ENCODE assay signal across 9 mouse cellular contexts in the genomic region with DNA sequence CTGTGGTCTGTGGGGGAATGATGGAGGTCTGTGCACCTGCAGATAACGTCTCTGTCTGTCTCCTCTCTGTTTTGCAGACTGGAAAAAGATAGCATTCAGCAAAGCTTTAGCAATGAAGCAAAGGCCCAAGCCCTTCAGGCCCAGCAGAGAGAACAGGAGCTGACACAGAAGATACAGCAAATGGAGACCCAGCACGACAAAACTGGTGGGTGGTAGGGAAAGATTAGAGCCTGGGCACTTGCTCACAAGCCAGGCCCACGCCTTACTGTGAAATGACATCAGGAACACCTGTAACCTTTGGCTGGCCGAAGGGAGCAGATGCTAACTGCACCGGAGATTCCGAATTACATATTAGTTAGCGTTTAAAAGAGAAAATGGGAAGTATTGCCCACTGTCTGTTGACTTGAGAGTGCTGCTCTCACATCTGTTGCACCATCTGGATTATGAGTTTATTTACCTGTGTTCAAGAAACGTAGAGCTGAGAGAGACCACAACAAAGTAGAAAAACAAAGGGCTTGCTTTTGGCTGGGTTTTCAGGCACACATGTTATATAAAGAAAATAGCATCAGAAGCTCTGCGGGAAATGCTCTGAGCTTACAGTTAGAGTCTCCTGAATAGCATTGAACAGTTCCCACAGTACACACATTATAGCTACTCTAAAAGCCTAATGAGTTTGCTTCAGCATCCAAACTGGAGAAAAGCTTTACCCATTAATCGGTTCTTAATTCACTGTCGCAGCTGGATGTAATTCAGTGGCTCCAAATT.
DNase-seq lines count a peak whose midpoint lies in the region; ATAC-seq and TF ChIP-seq lines count a peak whose summit lies in the region.
"Had no signal": no experiment of that assay in that cellular context is flagged by ENCODE, and none has a peak within 500 bp of the region (broad histone marks: within the 10 kb centered on the region; RNA-seq: fewer than 3 reads in every experiment).

No protein-coding gene starts in this region.

- no peaks in the 10 kb centered on the region for H3K9me3 ChIP-seq in neural tube, embryonic 13.5 days
- no peaks in the 10 kb centered on the region for H3K9me3 ChIP-seq in liver, embryonic 14.5 days (ENCODE audit: control insufficient read depth, low read length)
- H3K9me3 ChIP-seq in intestine, postnatal 0 days (ENCODE audit: control insufficient read depth): no peaks in the 10 kb centered on the region
- H3K9me3 ChIP-seq in embryonic facial prominence, embryonic 10.5 days: no peaks in the 10 kb centered on the region

- no peak for DNase-seq in neural tube, embryonic 10.5 days (ENCODE audit: extremely low spot score, low spot score)
- DNase-seq in liver, embryonic 14.5 days (ENCODE audit: low read depth in 3 of 3, low spot score in 3 of 3): no peak
- peak; percentile 67 for DNase-seq in thymus, postnatal 14 days
- no peak for DNase-seq in ovary, adult 18-20 months (ENCODE audit: low spot score)
- no peak for DNase-seq in embryonic facial prominence, embryonic 10.5 days (ENCODE audit: low spot score)

- WGBS in neural tube, embryonic 13.5 days: 61% methylated on average over 11 of the region's 11 CpGs
- 60% methylated on average over 11 of the region's 11 CpGs for WGBS in liver, embryonic 14.5 days (ENCODE audit: insufficient replicate concordance)
- 85% methylated on average over 11 of the region's 11 CpGs for WGBS in intestine, postnatal 0 days
- WGBS in embryonic facial prominence, embryonic 10.5 days: 85% methylated on average over 11 of the region's 11 CpGs

- H3K9ac ChIP-seq in neural tube, embryonic 13.5 days: no peak overlapping the region
- H3K9ac ChIP-seq in liver, embryonic 14.5 days (replicated peaks): no peak overlapping the region
- no peak overlapping the region for H3K9ac ChIP-seq in intestine, postnatal 0 days (ENCODE audit: low read depth, low read length)

- TF ChIP-seq EP300 in liver, embryonic 14.5 days (IDR thresholded peaks at IDR 0.05; ENCODE audit: low read depth): no peak

- peak; percentile 37; the same call in 1 of the 2 replicates for ATAC-seq in neural tube, embryonic 13.5 days (ENCODE audit: low read depth)
- ATAC-seq in liver, embryonic 14.5 days (ENCODE audit: insufficient read depth): peak; percentile 40
- no peak for ATAC-seq in intestine, postnatal 0 days

- H3K27me3 ChIP-seq in neural tube, embryonic 13.5 days: 0 out of 2 replicates have a peak, but pooled peaks cover 4% of the 10 kb centered on the region
- no peaks in the 10 kb centered on the region for H3K27me3 ChIP-seq in liver, embryonic 14.5 days (ENCODE audit: control insufficient read depth, insufficient read depth, low read length)
- H3K27me3 ChIP-seq in intestine, postnatal 0 days (replicated peaks; ENCODE audit: control insufficient read depth, insufficient read depth, low read length): no peaks in the 10 kb centered on the region
- H3K27me3 ChIP-seq in embryonic facial prominence, embryonic 10.5 days (replicated peaks; ENCODE audit: low read depth, poor library complexity, severe bottlenecking): no peaks in the 10 kb centered on the region

- H3K4me1 ChIP-seq in neural tube, embryonic 13.5 days (replicated peaks): peaks cover 26% of the 10 kb centered on the region
- peaks cover 13% of the 10 kb centered on the region for H3K4me1 ChIP-seq in cortical plate, adult 2 months (ENCODE audit: control insufficient read depth, insufficient read depth, low read length)
- peaks cover 8 to 9% of the 10 kb centered on the region in 2 experiments for H3K4me1 ChIP-seq in liver, embryonic 14.5 days (replicated peaks; ENCODE audit: control insufficient read depth in 2 of 2, insufficient read depth in 2 of 2, low read length in 1 of 2)
- H3K4me1 ChIP-seq in intestine, postnatal 0 days (replicated peaks; ENCODE audit: control insufficient read depth, insufficient read depth, low read length): no peaks in the 10 kb centered on the region
- 0 out of 2 replicates have a peak, but pooled peaks cover 4% of the 10 kb centered on the region for H3K4me1 ChIP-seq in embryonic facial prominence, embryonic 10.5 days

- H3K4me2 ChIP-seq in neural tube, embryonic 13.5 days: no peak overlapping the region
- H3K4me2 ChIP-seq in liver, embryonic 14.5 days (ENCODE audit: low read depth): no peak overlapping the region
- H3K4me2 ChIP-seq in intestine, postnatal 0 days (replicated peaks; ENCODE audit: low read depth): no peak overlapping the region

- H3K36me3 ChIP-seq in neural tube, embryonic 13.5 days: no peaks in the 10 kb centered on the region
- no peaks in the 10 kb centered on the region for H3K36me3 ChIP-seq in liver, embryonic 14.5 days (replicated peaks; ENCODE audit: control insufficient read depth, insufficient read depth, low read depth)
- no peaks in the 10 kb centered on the region for H3K36me3 ChIP-seq in intestine, postnatal 0 days (ENCODE audit: control insufficient read depth, insufficient read depth)
- no peaks in the 10 kb centered on the region for H3K36me3 ChIP-seq in embryonic facial prominence, embryonic 10.5 days (replicated peaks)

- peak overlapping the region; percentile 54; the same call in 1 of the 2 replicates for H3K27ac ChIP-seq in neural tube, embryonic 13.5 days (replicated peaks)
- H3K27ac ChIP-seq in cortical plate, adult 2 months (ENCODE audit: insufficient read depth, low read length): peak overlapping the region; percentile 80
- no peak overlapping the region for H3K27ac ChIP-seq in liver, embryonic 14.5 days
- no peak overlapping the region for H3K27ac ChIP-seq in intestine, postnatal 0 days (ENCODE audit: low read depth, low read length)
- no peak overlapping the region for H3K27ac ChIP-seq in embryonic facial prominence, embryonic 10.5 days (replicated peaks)
- H3K27ac ChIP-seq: macrophage had no signal

- TF ChIP-seq POLR2A in cortical plate, adult 2 months (IDR thresholded peaks at IDR 0.05; ENCODE audit: extremely low read depth, insufficient read depth, low read length): no peak

- H3K4me3 ChIP-seq in neural tube, embryonic 13.5 days: no peak overlapping the region
- no peak overlapping the region for H3K4me3 ChIP-seq in cortical plate, adult 2 months (ENCODE audit: insufficient read depth, low read length)
- H3K4me3 ChIP-seq in liver, embryonic 14.5 days (ENCODE audit: insufficient read depth in 1 of 2, low read depth in 2 of 2, low read length in 2 of 2): no peak overlapping the region
- H3K4me3 ChIP-seq in intestine, postnatal 0 days (ENCODE audit: low read depth, low read length): no peak overlapping the region
- no peak overlapping the region for H3K4me3 ChIP-seq in embryonic facial prominence, embryonic 10.5 days

- TF ChIP-seq CTCF in cortical plate, adult 2 months (IDR thresholded peaks at IDR 0.05; ENCODE audit: extremely low read depth, insufficient read depth, low read length): no peak
- TF ChIP-seq CTCF in liver, embryonic 14.5 days (IDR thresholded peaks at IDR 0.05; ENCODE audit: low read depth): no peak
- TF ChIP-seq CTCF in intestine, postnatal 0 days (IDR thresholded peaks at IDR 0.05; ENCODE audit: low read depth): no peak

Comparison
In these comparisons a context has a peak if more than half of its experiments do, and no peak if none do; other contexts are left out.
1. H3K27ac ChIP-seq: peak in neural tube, embryonic 13.5 days (single experiment) and cortical plate, adult 2 months (single experiment); none in liver, embryonic 14.5 days (single experiment), intestine, postnatal 0 days (single experiment) and embryonic facial prominence, embryonic 10.5 days (single experiment).